Mouse (Mus musculus) forebrain, postnatal 0 days (tissue): ENCODE data around the gene Cyp2r1. TPM values are rescaled to one million over a fixed set of nuclear protein-coding genes. Genes with fewer than 3 reads are reported as not detected.

Experiments used
- ATAC-seq: fragments of 200-750 bp; cut with Nextera tagmentation; 2 replicates; pipeline ENCODE4 v1.8.0; 2017; ENCODE audit warnings: mild to moderate bottlenecking, moderate library complexity
- DNase-seq: peaks from one replicate; pipeline ENCODE4 v3.0.0-alpha.2; 2015
- H3K27ac ChIP-seq: fragments of 300-500 bp; sonication (generic); 2 replicates; pipeline ENCODE4 v1.5.1; 2014; ENCODE audit warnings: low read depth, mild to moderate bottlenecking, antibody characterized with exemption, low read length, moderate library complexity, mixed read lengths
- H3K27me3 ChIP-seq: fragments of 300-500 bp; sonication (generic); 2 replicates; pipeline ENCODE4 v1.6.1; 2014; ENCODE audit warnings: mild to moderate bottlenecking, low read length, mixed read lengths; ENCODE audit not compliant: insufficient read depth
- H3K36me3 ChIP-seq: fragments of 300-500 bp; sonication (generic); 2 replicates; pipeline ENCODE4 v1.6.1; 2014; ENCODE audit warnings: mild to moderate bottlenecking, moderate library complexity; ENCODE audit not compliant: insufficient read depth
- H3K4me1 ChIP-seq: fragments of 300-500 bp; sonication (generic); 2 replicates; pipeline ENCODE4 v1.6.1; 2014; ENCODE audit warnings: antibody characterized with exemption; ENCODE audit not compliant: insufficient read depth
- H3K4me2 ChIP-seq: fragments of 300-500 bp; sonication (generic); 2 replicates; pipeline ENCODE4 v1.6.1; 2014; ENCODE audit warnings: low read depth, mild to moderate bottlenecking, moderate library complexity
- H3K4me3 ChIP-seq: fragments of 300-500 bp; sonication (generic); 2 replicates; pipeline ENCODE4 v1.5.1; 2014; ENCODE audit warnings: low read depth, low read length, mixed read lengths
- H3K9ac ChIP-seq: fragments of 300-500 bp; sonication (generic); 2 replicates; pipeline ENCODE4 v1.6.1; 2014; ENCODE audit warnings: mild to moderate bottlenecking
- H3K9me3 ChIP-seq: fragments of 300-500 bp; sonication (generic); 2 replicates; pipeline ENCODE4 v1.6.1; 2016; ENCODE audit warnings: low read length
- CTCF ChIP-seq: sonication (generic); IDR thresholded peaks from 2 replicates; pipeline ENCODE4 v1.5.1; 2016; ENCODE audit warnings: antibody characterized with exemption, control low read depth, low read depth
- WGBS: fragments of 180-500 bp; shearing (Covaris S2); extraction: QIAGEN DNeasy Blood & Tissue Kit; methylation state at CpG from one replicate; pipeline ENCODE4 v1.1.7; 2014; 5-methylcytosine and 5-hydroxymethylcytosine counted together
- polyA plus RNA-seq: library from polyadenylated mRNA; unstranded; fragments of >200 nt; fragmentation: Nextera tagmentation; extraction: Ambion mirVana; gene quantifications from 2 replicates; pipeline ENCODE4 v1.2.1, GENCODE M21; 2015
- total RNA-seq: library from RNA; depleted of rRNA; stranded (reverse); fragments of >200 nt; gene quantifications from 2 replicates; pipeline ENCODE4 v1.2.3, GENCODE M21; 2014; rRNA removed

The Cyp2r1 gene
- total and polyA plus RNA-seq, 2 experiments from 2014 or later, result 1.3 to 1.8 TPM

DNA sequence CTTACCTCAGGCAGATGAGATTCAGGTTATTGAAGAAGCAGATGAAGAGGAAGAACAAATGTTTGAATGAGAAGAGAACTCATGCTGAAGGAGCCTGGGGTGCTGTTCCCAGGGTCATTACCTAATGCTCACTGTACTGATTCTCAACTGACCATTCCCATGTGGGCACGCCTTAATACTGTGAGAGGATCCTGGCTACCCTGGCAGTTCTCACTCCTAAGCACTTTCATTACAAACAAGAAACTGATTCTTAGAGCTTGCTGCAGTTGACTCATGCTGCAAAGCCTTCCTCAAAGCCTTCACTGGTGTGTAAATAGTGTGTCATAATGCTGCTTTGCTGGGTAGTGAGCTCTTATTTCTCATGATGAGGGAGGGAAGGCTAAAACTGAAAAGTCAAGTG lies 26.6 kb downstream of the Cyp2r1 start:
- TF ChIP-seq CTCF, result no peak
- no peak overlapping the region for H3K9ac ChIP-seq

DNA sequence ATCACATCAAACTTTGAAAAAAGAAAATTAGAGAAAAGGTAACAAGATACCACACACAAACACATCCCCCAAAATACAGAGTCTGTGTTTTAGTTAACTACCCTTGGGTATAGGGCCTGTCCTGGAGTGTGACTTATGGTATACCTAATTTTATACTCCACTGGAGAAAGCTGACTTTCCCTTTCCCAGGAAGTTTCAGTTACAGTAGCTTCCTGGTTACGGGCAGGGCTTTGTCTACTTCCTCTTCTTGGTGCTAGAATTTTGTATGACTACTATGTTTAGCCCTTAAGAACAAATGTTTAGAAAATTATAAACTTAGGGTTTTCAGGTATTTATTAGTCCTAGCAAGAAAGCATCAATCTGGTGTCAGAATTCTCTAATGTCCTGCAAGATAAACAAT lies 36.5 kb downstream of the Cyp2r1 start:
- no peak for TF ChIP-seq CTCF
- H3K4me3 ChIP-seq, result no peak overlapping the region
- no peak overlapping the region for H3K9ac ChIP-seq
- 92% methylated on average over 1 of the region's 1 CpGs for WGBS
- H3K27me3 ChIP-seq, result no peaks in the 10 kb centered on the region
- no peak overlapping the region for H3K4me2 ChIP-seq
- no peak overlapping the region for H3K27ac ChIP-seq
- no peaks in the 10 kb centered on the region; the same call in 1 of the 2 replicates for H3K36me3 ChIP-seq
- DNase-seq (no peak), ATAC-seq (no peak)
- no peaks in the 10 kb centered on the region for H3K9me3 ChIP-seq
- no peaks in the 10 kb centered on the region for H3K4me1 ChIP-seq

More for the DNA sequence above, 26.6 kb downstream of the Cyp2r1 start:
- H3K4me3 ChIP-seq, result no peak overlapping the region
- 100% methylated on average over 1 of the region's 1 CpGs for WGBS
- no peak overlapping the region for H3K27ac ChIP-seq
- H3K36me3 ChIP-seq, result peaks cover 8% of the 10 kb centered on the region; the same call in 1 of the 2 replicates
- no peaks in the 10 kb centered on the region for H3K27me3 ChIP-seq
- no peak for DNase-seq
- ATAC-seq, result no peak
- H3K9me3 ChIP-seq, result no peaks in the 10 kb centered on the region
- H3K4me1 ChIP-seq, result no peaks in the 10 kb centered on the region
- H3K4me2 ChIP-seq, result no peak overlapping the region

DNA sequence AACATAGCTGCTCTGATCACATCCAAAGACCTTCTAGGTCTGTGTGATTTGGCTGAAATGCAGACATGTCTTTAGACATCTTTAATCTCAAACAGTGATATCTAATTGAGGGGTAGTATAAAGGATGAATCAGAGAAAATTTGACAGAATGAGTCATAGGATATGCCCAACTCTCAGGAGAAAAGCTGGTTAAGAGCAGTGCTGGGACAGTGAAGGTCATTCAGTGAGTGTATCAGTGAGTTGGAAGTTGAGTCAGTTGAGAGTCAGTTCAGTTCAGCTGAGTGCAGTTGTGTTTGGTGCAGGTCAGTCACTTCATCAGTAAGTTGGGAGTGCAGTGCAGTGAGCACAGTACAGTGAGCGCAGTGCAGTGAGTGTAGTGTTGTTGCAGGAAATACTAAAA lies 42.6 kb downstream of the Cyp2r1 start:
- H3K9me3 ChIP-seq, result no peaks in the 10 kb centered on the region
- H3K4me3 ChIP-seq, result no peak overlapping the region
- H3K36me3 ChIP-seq, result no peaks in the 10 kb centered on the region; the same call in 1 of the 2 replicates
- TF ChIP-seq CTCF, result no peak
- no peaks in the 10 kb centered on the region for H3K4me1 ChIP-seq
- DNase-seq, result no peak
- H3K4me2 ChIP-seq, result no peak overlapping the region
- no peak overlapping the region for H3K27ac ChIP-seq
- H3K27me3 ChIP-seq, result no peaks in the 10 kb centered on the region
- 91% methylated on average over 1 of the region's 1 CpGs for WGBS
- no peak for ATAC-seq
- H3K9ac ChIP-seq, result no peak overlapping the region

DNA sequence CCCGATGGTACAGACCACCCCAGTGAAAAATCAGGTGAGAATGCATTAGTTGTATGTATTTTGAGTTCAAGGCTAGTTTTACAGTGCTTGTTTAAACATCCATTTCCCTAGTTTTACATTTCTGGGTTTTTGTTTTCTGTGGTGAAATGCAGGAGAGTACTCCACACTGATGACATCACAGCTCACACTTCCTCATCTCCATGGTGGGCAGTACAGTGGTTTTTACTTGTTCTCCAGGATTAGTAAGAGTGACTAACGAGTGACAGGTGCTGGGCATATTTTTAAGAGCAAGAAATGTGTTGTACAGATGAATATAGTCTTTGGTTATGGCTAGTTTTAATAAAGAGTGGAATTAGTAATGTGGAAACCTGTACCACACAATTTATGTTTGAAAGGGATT lies 53.9 kb downstream of the Cyp2r1 start:
- no peaks in the 10 kb centered on the region for H3K27me3 ChIP-seq
- no peaks in the 10 kb centered on the region for H3K4me1 ChIP-seq
- H3K9me3 ChIP-seq, result no peaks in the 10 kb centered on the region
- no peak for ATAC-seq
- DNase-seq, result no peak
- WGBS, result 88% methylated on average over 2 of the region's 2 CpGs
- no peaks in the 10 kb centered on the region for H3K36me3 ChIP-seq
- no peak overlapping the region for H3K4me3 ChIP-seq
- no peak overlapping the region for H3K9ac ChIP-seq
- no peak overlapping the region for H3K4me2 ChIP-seq
- no peak overlapping the region for H3K27ac ChIP-seq
- no peak for TF ChIP-seq CTCF

Other genes starting within 250 kb of the Cyp2r1 start
- 13.5 and 14.5 TPM in 2 replicates for gene Pde3b, start 147.7 kb downstream of the Cyp2r1 start, total RNA-seq
- 2.0 and 2.3 TPM in 2 replicates for gene Pde3b, start 147.7 kb downstream of the Cyp2r1 start, polyA plus RNA-seq
- 4.7 and 8.0 TPM in 2 replicates for gene Calca, start 73.4 kb upstream of the Cyp2r1 start, total RNA-seq
- 3.0 and 4.0 TPM in 2 replicates for gene Calca, start 73.4 kb upstream of the Cyp2r1 start, polyA plus RNA-seq
- gene Calcb, start 155.7 kb upstream of the Cyp2r1 start, total RNA-seq, result not detected in 2 replicates
- not detected in 2 replicates for gene Calcb, start 155.7 kb upstream of the Cyp2r1 start, polyA plus RNA-seq
- gene Insc, start 180.7 kb upstream of the Cyp2r1 start, total RNA-seq, result 1.8 and 2.2 TPM in 2 replicates
- 1.8 TPM in 2 replicates for gene Insc, start 180.7 kb upstream of the Cyp2r1 start, polyA plus RNA-seq